Mouse (Mus musculus) heart, adult 18-20 months (tissue): ENCODE results near the gene Lhfpl5. TPM values are rescaled to one million over a fixed set of nuclear protein-coding genes. Genes with fewer than 3 reads are reported as not detected.
"Not testable (repeated sequence)": the region's sequence is repeated elsewhere in the genome, so short reads cannot be mapped to it uniquely, and the experiment has no call there.

Source experiments
- DNase-seq, 2 experiments: peaks; one replicate each; pipeline ENCODE4 v3.0.0; 2021 to 2022; ENCODE audit warnings: mixed read lengths in 1 of 2
- long read RNA-seq, 2 experiments: library from polyadenylated mRNA; stranded (forward); transcript quantifications; one replicate each; pipeline ENCODE4 v2.0.0; 2021
- total RNA-seq, 2 experiments: library from RNA; stranded (reverse); gene quantifications; 2 replicates each; pipeline ENCODE4 v1.2.3; 2021

The Lhfpl5 gene
- not detected for total RNA-seq
- long read RNA-seq, experiment 1, result 0 reads
- long read RNA-seq, experiment 2, result 0 reads

GRCm38 (mm10) chr17:28575244-28576125 is at the start of gene Lhfpl5:
Gene Lhfpl5 (plus strand): TSS chr17:28575641.
- peak; percentile 10 to 29 for DNase-seq

- DNase-seq, result no peak
Observed at GRCm38 (mm10) chr17:28527184-28528042, 48.0 kb upstream of the Lhfpl5 start.

- DNase-seq, result peak; percentile 90 to 94
Observed at GRCm38 (mm10) chr17:28528043-28528351, 47.4 kb upstream of the Lhfpl5 start.

- no peak for DNase-seq
Observed at GRCm38 (mm10) chr17:28529116-28529515, 46.3 kb upstream of the Lhfpl5 start.

GRCm38 (mm10) chr17:28530506-28530905 is 44.9 kb upstream of the Lhfpl5 start, which contains the start of gene Armc12:
Gene Armc12 (plus strand): TSS chr17:28530806.
- DNase-seq, result no peak

GRCm38 (mm10) chr17:28531946-28532345 is 43.5 kb upstream of the Lhfpl5 start:
- no peak for DNase-seq

GRCm38 (mm10) chr17:28532557-28532956 is 42.9 kb upstream of the Lhfpl5 start:
- DNase-seq, result no peak

- DNase-seq, result no peak
Observed at GRCm38 (mm10) chr17:28533327-28533726, 42.1 kb upstream of the Lhfpl5 start.

GRCm38 (mm10) chr17:28537881-28538280 is 37.6 kb upstream of the Lhfpl5 start:
- DNase-seq, result no peak

- DNase-seq, result peak in 1 of 2 experiments; percentile 34
Observed at GRCm38 (mm10) chr17:28546925-28547324, 28.5 kb upstream of the Lhfpl5 start.

GRCm38 (mm10) chr17:28548550-28548949 is 26.9 kb upstream of the Lhfpl5 start:
- DNase-seq, result no peak

GRCm38 (mm10) chr17:28549111-28549510 is 26.3 kb upstream of the Lhfpl5 start, which contains the start of gene Clpsl2:
Gene Clpsl2 (plus strand): TSS chr17:28549411.
- no peak for DNase-seq

GRCm38 (mm10) chr17:28553040-28553793 is 22.2 kb upstream of the Lhfpl5 start:
- peak; percentile 64 to 84 for DNase-seq

- not testable (repeated sequence) for DNase-seq
Observed at GRCm38 (mm10) chr17:28554021-28554420, 21.4 kb upstream of the Lhfpl5 start.

GRCm38 (mm10) chr17:28556635-28557396 is 18.6 kb upstream of the Lhfpl5 start:
- DNase-seq, result no peak

GRCm38 (mm10) chr17:28557772-28558171 is 17.7 kb upstream of the Lhfpl5 start:
- DNase-seq, result no peak

- DNase-seq, result no peak
Observed at GRCm38 (mm10) chr17:28560598-28560997, 14.8 kb upstream of the Lhfpl5 start, which contains the start of gene Clps. Gene Clps (minus strand): TSS chr17:28560766.

GRCm38 (mm10) chr17:28561613-28562012 is 13.8 kb upstream of the Lhfpl5 start:
- no peak for DNase-seq

- no peak for DNase-seq
Observed at GRCm38 (mm10) chr17:28565181-28565580, 10.3 kb upstream of the Lhfpl5 start.

- DNase-seq, result no peak
Observed at GRCm38 (mm10) chr17:28567541-28567940, 7.9 kb upstream of the Lhfpl5 start.

GRCm38 (mm10) chr17:28571868-28572267 is 3.6 kb upstream of the Lhfpl5 start:
- DNase-seq, result no peak
